Mouse (Mus musculus): ENCODE data around the gene Tmem209. TPM values are rescaled to one million over a fixed set of nuclear protein-coding genes. Genes with fewer than 3 reads are reported as not detected.

Gene Tmem209
- polyA plus RNA-seq, 1 experiment from 2014 or later: 28.3 TPM

GRCm38 (mm10) chr6:30526586-30527515, 17.3 kb upstream of the Tmem209 start:
- H3K27ac ChIP-seq (replicated peaks): peak overlapping the region; percentile 85
- peak overlapping the region; percentile 21; the same call in 1 of the 2 replicates for H3K4me3 ChIP-seq
- no peaks in the 10 kb centered on the region for H3K36me3 ChIP-seq
- ATAC-seq (ENCODE audit: low read depth): peak; percentile 79; the same call in 1 of the 2 replicates
- peaks cover 25% of the 10 kb centered on the region for H3K4me1 ChIP-seq (replicated peaks)
- H3K9ac ChIP-seq: peak overlapping the region; percentile 58
- no peaks in the 10 kb centered on the region for H3K27me3 ChIP-seq
- no peaks in the 10 kb centered on the region for H3K9me3 ChIP-seq
- WGBS: 9% methylated on average over 19 of the region's 19 CpGs
- peak overlapping the region; percentile 50 for H3K4me2 ChIP-seq

GRCm38 (mm10) chr6:30525456-30526332, 16.1 kb upstream of the Tmem209 start:
- Histone ChIP-seq H3K4me1 (replicated peaks) (peaks cover 25% of the 10 kb centered on the region), H3K9me3 (no peaks in the 10 kb centered on the region), H3K27me3 (no peaks in the 10 kb centered on the region), H3K4me3 (no peak overlapping the region), H3K36me3 (no peaks in the 10 kb centered on the region), H3K4me2 (no peak overlapping the region), H3K9ac (no peak overlapping the region), H3K27ac (replicated peaks) (peak overlapping the region; percentile 28)
- ATAC-seq (ENCODE audit: low read depth): no peak
- 55% methylated on average over 7 of the region's 7 CpGs for WGBS

DNA sequence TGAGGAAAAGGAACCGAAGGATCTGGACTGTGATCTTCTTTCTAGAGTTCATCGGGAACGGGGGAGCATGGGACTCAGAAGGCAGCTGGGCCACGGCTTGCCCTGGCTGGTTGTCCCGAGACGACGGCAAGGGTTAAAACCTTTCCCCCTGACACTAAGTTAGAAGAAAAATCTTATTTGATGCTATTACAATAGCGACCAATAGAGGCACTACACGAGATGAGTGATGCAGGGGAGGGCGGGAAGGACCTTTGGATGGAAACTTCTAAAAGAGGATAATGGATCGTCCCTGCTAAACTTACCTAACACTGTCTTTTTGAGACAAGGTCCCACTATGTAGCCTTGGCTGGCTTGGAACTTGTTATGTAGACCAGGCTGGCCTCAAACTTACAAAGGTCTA, 10.8 kb upstream of the Tmem209 start:
- Histone ChIP-seq H3K27me3 (no peaks in the 10 kb centered on the region), H3K9me3 (no peaks in the 10 kb centered on the region), H3K4me3 (no peak overlapping the region), H3K4me1 (replicated peaks) (peaks cover 4% of the 10 kb centered on the region; the same call in 1 of the 2 replicates), H3K9ac (no peak overlapping the region), H3K27ac (replicated peaks) (no peak overlapping the region), H3K4me2 (no peak overlapping the region), H3K36me3 (no peaks in the 10 kb centered on the region)
- 67% methylated on average over 11 of the region's 11 CpGs for WGBS
- ATAC-seq (ENCODE audit: low read depth): no peak

DNA sequence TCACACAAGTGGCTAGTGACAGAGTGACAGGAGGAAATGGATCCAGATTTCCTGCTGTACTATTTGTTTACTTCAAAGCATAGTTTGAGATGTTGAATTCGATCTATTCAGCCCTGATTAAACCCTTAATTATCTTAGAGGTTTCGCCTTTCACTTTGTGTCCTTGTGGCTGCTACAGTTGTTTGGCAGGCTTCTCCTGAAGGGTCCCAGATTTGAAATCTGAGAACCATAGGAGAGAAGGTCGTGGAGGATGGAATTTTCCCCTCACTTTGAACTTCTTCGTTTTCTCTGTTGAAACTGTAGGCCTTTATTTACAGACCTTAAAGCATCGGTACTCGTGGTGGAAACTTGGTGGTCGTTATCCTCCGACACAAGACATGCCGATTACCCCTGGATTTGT, 4.7 kb upstream of the Tmem209 start:
- H3K9me3 ChIP-seq: no peaks in the 10 kb centered on the region
- no peaks in the 10 kb centered on the region for H3K27me3 ChIP-seq
- no peak overlapping the region for H3K4me3 ChIP-seq
- no peaks in the 10 kb centered on the region for H3K36me3 ChIP-seq
- H3K4me1 ChIP-seq (replicated peaks): peaks cover 7% of the 10 kb centered on the region
- H3K9ac ChIP-seq: no peak overlapping the region
- 39% methylated on average over 9 of the region's 9 CpGs for WGBS
- H3K27ac ChIP-seq (replicated peaks): no peak overlapping the region
- no peak for ATAC-seq (ENCODE audit: low read depth)
- H3K4me2 ChIP-seq: no peak overlapping the region

GRCm38 (mm10) chr6:30510291-30510690, 708 bp upstream of the Tmem209 start:
- peak; percentile 36; the same call in 1 of the 2 replicates for ATAC-seq (ENCODE audit: low read depth)
- Histone ChIP-seq H3K4me3 (peak overlapping the region; percentile 54), H3K27ac (replicated peaks) (peak overlapping the region; percentile 96), H3K4me2 (peak overlapping the region; percentile 82), H3K9ac (peak overlapping the region; percentile 44), H3K27me3 (no peaks in the 10 kb centered on the region), H3K36me3 (peaks cover 10% of the 10 kb centered on the region), H3K4me1 (replicated peaks) (peaks cover 10% of the 10 kb centered on the region), H3K9me3 (no peaks in the 10 kb centered on the region)
- 66% methylated on average over 5 of the region's 5 CpGs for WGBS

DNA sequence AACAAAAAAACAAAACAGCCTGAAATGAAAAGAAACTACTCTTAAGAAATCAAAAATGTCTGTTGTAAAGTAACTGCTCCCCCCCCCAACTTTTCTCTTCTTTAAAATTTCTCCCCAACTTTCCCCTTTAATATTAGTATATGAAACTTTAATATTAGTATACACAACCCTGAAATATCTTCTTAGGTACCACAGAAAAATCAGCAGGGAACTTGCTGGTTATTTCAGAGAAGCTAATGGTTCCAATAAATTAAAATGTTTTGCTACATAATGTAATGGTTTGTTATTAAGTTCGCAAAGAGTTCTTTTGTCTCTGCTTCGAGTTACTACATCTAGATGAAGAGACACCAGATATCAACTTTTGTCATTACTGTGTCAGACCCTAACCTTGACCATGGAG, 759 bp downstream of the Tmem209 start:
- Histone ChIP-seq H3K9ac (peak overlapping the region; percentile 78), H3K36me3 (peaks cover 20% of the 10 kb centered on the region), H3K4me3 (peak overlapping the region; percentile 54), H3K27me3 (no peaks in the 10 kb centered on the region), H3K4me2 (peak overlapping the region; percentile 82), H3K27ac (replicated peaks) (peak overlapping the region; percentile 96), H3K9me3 (no peaks in the 10 kb centered on the region), H3K4me1 (replicated peaks) (peaks cover 10% of the 10 kb centered on the region)
- no peak for ATAC-seq (ENCODE audit: low read depth)
- WGBS: 11% methylated on average over 2 of the region's 2 CpGs

DNA sequence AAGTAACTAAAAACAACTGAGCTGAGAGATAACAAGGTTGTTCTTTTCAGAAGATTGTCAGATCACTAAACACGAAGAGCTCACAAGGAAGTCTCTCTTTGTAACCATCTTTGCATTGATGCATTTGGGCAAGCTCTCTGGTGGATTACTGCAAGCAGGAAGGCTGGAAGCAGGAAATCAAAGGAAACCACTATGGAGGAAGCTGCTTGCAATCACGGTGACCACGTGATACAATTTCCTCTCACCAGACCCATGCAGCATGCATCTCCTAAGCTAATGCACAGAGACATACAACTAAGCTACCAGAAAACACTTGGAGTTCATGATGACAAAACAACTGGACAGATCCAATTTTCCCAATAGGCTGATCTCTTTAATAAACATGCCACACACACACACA, 10.5 kb downstream of the Tmem209 start:
- no peaks in the 10 kb centered on the region for H3K27me3 ChIP-seq
- no peak overlapping the region for H3K4me3 ChIP-seq
- H3K36me3 ChIP-seq: peaks cover 43% of the 10 kb centered on the region
- no peak overlapping the region for H3K27ac ChIP-seq (replicated peaks)
- H3K4me1 ChIP-seq (replicated peaks): no peaks in the 10 kb centered on the region
- no peak for ATAC-seq (ENCODE audit: low read depth)
- no peak overlapping the region for H3K4me2 ChIP-seq
- H3K9me3 ChIP-seq: no peaks in the 10 kb centered on the region
- WGBS: 87% methylated on average over 3 of the region's 3 CpGs
- no peak overlapping the region for H3K9ac ChIP-seq

- H3K36me3 ChIP-seq: peaks cover 71% of the 10 kb centered on the region
- no peak overlapping the region for H3K4me2 ChIP-seq
- H3K9me3 ChIP-seq: no peaks in the 10 kb centered on the region
- H3K4me3 ChIP-seq: no peak overlapping the region
- no peak for ATAC-seq (ENCODE audit: low read depth)
- no peak overlapping the region for H3K27ac ChIP-seq (replicated peaks)
- no peak overlapping the region for H3K9ac ChIP-seq
- WGBS: 88% methylated on average over 6 of the region's 6 CpGs
- no peaks in the 10 kb centered on the region for H3K4me1 ChIP-seq (replicated peaks)
- no peaks in the 10 kb centered on the region for H3K27me3 ChIP-seq
Observed at GRCm38 (mm10) chr6:30486504-30486903, 23.1 kb downstream of the Tmem209 start.

- no peak for ATAC-seq (ENCODE audit: low read depth)
- H3K4me3 ChIP-seq: no peak overlapping the region
Observed at GRCm38 (mm10) chr6:30482908-30483307, 26.7 kb downstream of the Tmem209 start.

GRCm38 (mm10) chr6:30479418-30479817, 30.2 kb downstream of the Tmem209 start:
- no peak overlapping the region for H3K27ac ChIP-seq (replicated peaks)

More at GRCm38 (mm10) chr6:30482908-30483307, 26.7 kb downstream of the Tmem209 start:
- no peak overlapping the region for H3K4me2 ChIP-seq
- 81% methylated on average over 2 of the region's 2 CpGs for WGBS
- peaks cover 58% of the 10 kb centered on the region for H3K36me3 ChIP-seq
- H3K27ac ChIP-seq (replicated peaks): no peak overlapping the region
- no peaks in the 10 kb centered on the region for H3K9me3 ChIP-seq
- no peaks in the 10 kb centered on the region for H3K27me3 ChIP-seq
- no peak overlapping the region for H3K9ac ChIP-seq
- peaks cover 8% of the 10 kb centered on the region for H3K4me1 ChIP-seq (replicated peaks)

DNA sequence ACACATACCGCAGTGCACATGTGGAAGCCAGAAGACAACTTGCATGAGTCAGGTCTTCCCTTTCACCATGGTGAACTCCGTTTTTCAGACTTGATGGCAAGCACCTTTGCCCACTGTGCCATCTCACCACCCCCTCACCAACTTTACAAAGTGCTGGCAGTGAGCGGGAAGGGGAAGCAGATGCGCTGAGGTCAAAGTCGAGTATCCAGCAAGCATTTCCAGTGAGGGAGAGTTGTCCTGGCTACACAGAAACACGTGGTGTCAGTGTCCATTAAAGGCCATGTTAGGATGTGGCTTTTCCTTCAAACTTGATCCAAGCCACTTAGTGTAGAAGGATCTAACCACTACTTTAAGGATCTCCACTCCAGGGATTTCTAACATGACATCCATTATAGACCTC, 31.8 kb downstream of the Tmem209 start:
- no peak overlapping the region for H3K27ac ChIP-seq (replicated peaks)
- H3K9me3 ChIP-seq: no peaks in the 10 kb centered on the region
- H3K36me3 ChIP-seq: peaks cover 19% of the 10 kb centered on the region
- H3K4me2 ChIP-seq: no peak overlapping the region
- no peak overlapping the region for H3K9ac ChIP-seq
- ATAC-seq (ENCODE audit: low read depth): no peak
- H3K27me3 ChIP-seq: no peaks in the 10 kb centered on the region
- no peak overlapping the region for H3K4me3 ChIP-seq
- WGBS: 93% methylated on average over 6 of the region's 6 CpGs
- H3K4me1 ChIP-seq (replicated peaks): peaks cover 8% of the 10 kb centered on the region

More at GRCm38 (mm10) chr6:30479418-30479817, 30.2 kb downstream of the Tmem209 start:
- Histone ChIP-seq H3K9ac (no peak overlapping the region), H3K4me3 (no peak overlapping the region), H3K4me2 (no peak overlapping the region), H3K27me3 (no peaks in the 10 kb centered on the region), H3K36me3 (peaks cover 31% of the 10 kb centered on the region), H3K4me1 (replicated peaks) (peaks cover 8% of the 10 kb centered on the region), H3K9me3 (no peaks in the 10 kb centered on the region)
- ATAC-seq (ENCODE audit: low read depth): no peak
- 95% methylated on average over 3 of the region's 3 CpGs for WGBS

- 83% methylated on average over 8 of the region's 8 CpGs for WGBS
- no peaks in the 10 kb centered on the region for H3K27me3 ChIP-seq
- 0 out of 2 replicates have a peak overlapping the region, but pooled peaks have one; percentile 18 for H3K27ac ChIP-seq (replicated peaks)
- H3K9me3 ChIP-seq: no peaks in the 10 kb centered on the region
- no peak overlapping the region for H3K4me3 ChIP-seq
- no peak overlapping the region for H3K9ac ChIP-seq
- no peak for ATAC-seq (ENCODE audit: low read depth)
- peaks cover 14% of the 10 kb centered on the region for H3K36me3 ChIP-seq
- H3K4me1 ChIP-seq (replicated peaks): peaks cover 8% of the 10 kb centered on the region
- H3K4me2 ChIP-seq: no peak overlapping the region
Observed at GRCm38 (mm10) chr6:30477210-30477714, 32.3 kb downstream of the Tmem209 start.
